Mouse (Mus musculus) CD4-positive, CD25-positive, alpha-beta regulatory T cell, adult 2 months (primary cell): ENCODE results near the gene Gprc6a.

ENCODE experiments used
- DNase-seq: peaks from one replicate; pipeline ENCODE4 v3.0.0-alpha.2; 2012; ENCODE audit warnings: low read depth, low spot score

The Gprc6a gene

DNA sequence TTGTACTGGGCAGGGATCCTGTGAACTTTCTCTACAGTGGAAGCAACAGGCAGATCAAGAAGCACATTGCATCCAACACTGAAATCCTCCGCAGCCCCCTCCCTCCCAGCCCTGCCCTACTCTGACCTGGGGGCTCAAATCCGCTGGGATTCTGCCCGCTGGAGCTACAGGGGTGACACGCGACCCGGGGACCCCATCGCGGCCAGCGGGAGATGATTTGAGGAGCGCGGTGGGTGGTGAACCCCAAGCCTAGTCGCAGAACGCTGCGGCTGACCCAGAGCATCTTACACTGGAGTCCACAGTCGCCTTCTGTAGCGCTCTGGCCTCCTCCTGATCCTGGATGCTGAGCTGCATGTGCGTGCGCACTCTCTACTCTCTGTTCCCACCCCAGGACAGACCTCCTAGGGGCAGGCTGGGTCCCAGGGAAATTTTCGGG, 41.1 kb downstream of the Gprc6a start, which contains the start of gene Fam162b:
Gene Fam162b (minus strand): TSS at position 379 of the 436 bp plus-strand sequence.
- DNase-seq, result no peak

DNA sequence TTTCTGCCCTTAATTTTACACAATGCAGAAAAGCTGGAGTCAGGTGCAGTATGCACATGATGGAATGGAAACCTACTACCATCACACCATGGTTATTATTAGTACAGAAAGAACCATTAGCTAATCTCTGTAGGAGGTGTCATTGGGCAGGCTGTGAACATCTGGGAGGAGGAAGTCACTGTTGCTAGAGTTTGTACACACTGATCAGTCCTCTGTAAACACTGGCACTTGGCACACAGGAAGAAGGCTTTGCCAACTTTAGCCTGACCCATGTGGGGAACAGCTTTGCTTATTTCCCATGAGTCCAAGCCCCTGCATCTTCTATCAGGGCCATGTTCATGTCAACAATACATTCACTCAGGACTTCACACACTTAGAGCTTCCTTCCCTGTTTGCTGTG, 46.3 kb downstream of the Gprc6a start:
- DNase-seq, result no peak

GRCm38 (mm10) chr10:51584378-51584777, 46.9 kb downstream of the Gprc6a start:
- no peak for DNase-seq

GRCm38 (mm10) chr10:51571225-51571996, 59.9 kb downstream of the Gprc6a start:
- DNase-seq, result no peak
